Mouse (Mus musculus): ENCODE results near the gene Vmn1r16. TPM values are rescaled to one million over a fixed set of nuclear protein-coding genes. Genes with fewer than 3 reads are reported as not detected.

Gene Vmn1r16
- polyA plus RNA-seq, 1 experiment from 2014 or later: not detected

Other genes starting within 250 kb of the Vmn1r16 start
- not detected in 2 replicates for gene Vmn1r10, start 220.0 kb downstream of the Vmn1r16 start, polyA plus RNA-seq (2014; fragmentation: Nextera tagmentation; extraction: Ambion mirVana)
- gene Vmn1r11, start 196.0 kb downstream of the Vmn1r16 start, polyA plus RNA-seq (2014; fragmentation: Nextera tagmentation; extraction: Ambion mirVana): not detected in 2 replicates
- gene Vmn1r12, start 172.6 kb downstream of the Vmn1r16 start, polyA plus RNA-seq (2014; fragmentation: Nextera tagmentation; extraction: Ambion mirVana): not detected in 2 replicates
- not detected in 2 replicates for gene Vmn1r13, start 126.2 kb downstream of the Vmn1r16 start, polyA plus RNA-seq (2014; fragmentation: Nextera tagmentation; extraction: Ambion mirVana)
- not detected in 2 replicates for gene Vmn1r14, start 97.8 kb downstream of the Vmn1r16 start, polyA plus RNA-seq (2014; fragmentation: Nextera tagmentation; extraction: Ambion mirVana)
- not detected in 2 replicates for gene Vmn1r15, start 71.5 kb downstream of the Vmn1r16 start, polyA plus RNA-seq (2014; fragmentation: Nextera tagmentation; extraction: Ambion mirVana)
- gene Vmn1r17, start 34.2 kb upstream of the Vmn1r16 start, polyA plus RNA-seq (2014; fragmentation: Nextera tagmentation; extraction: Ambion mirVana): not detected in 2 replicates
- gene Vmn1r18, start 66.3 kb upstream of the Vmn1r16 start, polyA plus RNA-seq (2014; fragmentation: Nextera tagmentation; extraction: Ambion mirVana): not detected in 2 replicates
- gene Vmn1r19, start 74.3 kb upstream of the Vmn1r16 start, polyA plus RNA-seq (2014; fragmentation: Nextera tagmentation; extraction: Ambion mirVana): not detected in 2 replicates
- gene Vmn1r20, start 99.4 kb upstream of the Vmn1r16 start, polyA plus RNA-seq (2014; fragmentation: Nextera tagmentation; extraction: Ambion mirVana): not detected in 2 replicates
- gene Ppm1k, start 206.0 kb upstream of the Vmn1r16 start, polyA plus RNA-seq (2014; fragmentation: Nextera tagmentation; extraction: Ambion mirVana): 8.4 and 9.4 TPM in 2 replicates